Mouse (Mus musculus) inflammation-experienced regulatory T-cells, adult 6 months (primary cell): Measurements from ENCODE around the gene Gabra4. TPM values are rescaled to one million over a fixed set of nuclear protein-coding genes. Genes with fewer than 3 reads are reported as not detected.
"Not testable (repeated sequence)": the region's sequence is repeated elsewhere in the genome, so short reads cannot be mapped to it uniquely, and the experiment has no call there.

Experiments
- ATAC-seq: one replicate; pipeline ENCODE4 v1.8.0; 2017
- polyA plus RNA-seq, 3 experiments: library from polyadenylated mRNA; unstranded; fragments of 100-300 nt; shearing (Covaris generic); gene quantifications; one replicate each; pipeline ENCODE4 v1.2.1; 2017

Gabra4 gene
- under 1 TPM in 1 of 3 experiments, not detected in 2; 0.26 TPM for polyA plus RNA-seq

DNA sequence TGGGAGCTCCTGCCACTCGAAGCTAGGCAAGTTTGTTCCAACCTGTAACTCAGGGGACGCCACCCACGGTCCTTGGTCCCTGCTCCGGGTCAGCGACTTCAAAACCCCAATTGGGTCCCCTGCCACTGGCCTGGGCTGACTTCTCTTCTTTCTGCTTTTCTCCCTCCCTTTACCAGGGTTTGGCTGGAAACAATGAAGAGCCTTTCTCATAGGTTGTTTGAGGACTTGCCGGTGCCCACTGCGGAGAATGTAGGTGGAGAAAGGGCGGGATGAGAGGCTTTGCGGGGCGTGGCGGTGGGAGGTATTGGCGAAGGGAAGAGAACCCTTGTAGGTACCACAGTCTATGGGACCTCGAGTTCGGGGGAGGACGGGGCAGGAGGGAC lies at the start of gene Gabra4:
Gene Gabra4 (minus strand): TSS at position 194 of the 383 bp plus-strand sequence.
- no peak for ATAC-seq

DNA sequence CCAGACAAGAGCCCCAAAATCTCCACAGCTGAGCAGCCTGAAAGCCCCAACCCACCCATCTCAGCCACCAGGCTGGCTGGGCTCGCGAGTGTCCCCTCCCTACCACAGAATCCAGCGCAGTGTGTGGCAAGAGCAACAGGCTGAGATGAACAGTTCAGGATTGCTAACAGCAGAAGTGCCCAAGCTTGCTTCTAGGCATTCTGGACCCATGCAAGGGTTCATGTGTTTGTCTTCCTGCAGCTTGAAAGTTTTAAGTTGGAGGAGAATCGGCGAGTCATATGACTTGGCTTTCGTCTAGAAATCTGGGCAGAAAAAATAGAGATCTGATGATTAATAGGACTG lies 43.1 kb upstream of the Gabra4 start:
- no peak for ATAC-seq

DNA sequence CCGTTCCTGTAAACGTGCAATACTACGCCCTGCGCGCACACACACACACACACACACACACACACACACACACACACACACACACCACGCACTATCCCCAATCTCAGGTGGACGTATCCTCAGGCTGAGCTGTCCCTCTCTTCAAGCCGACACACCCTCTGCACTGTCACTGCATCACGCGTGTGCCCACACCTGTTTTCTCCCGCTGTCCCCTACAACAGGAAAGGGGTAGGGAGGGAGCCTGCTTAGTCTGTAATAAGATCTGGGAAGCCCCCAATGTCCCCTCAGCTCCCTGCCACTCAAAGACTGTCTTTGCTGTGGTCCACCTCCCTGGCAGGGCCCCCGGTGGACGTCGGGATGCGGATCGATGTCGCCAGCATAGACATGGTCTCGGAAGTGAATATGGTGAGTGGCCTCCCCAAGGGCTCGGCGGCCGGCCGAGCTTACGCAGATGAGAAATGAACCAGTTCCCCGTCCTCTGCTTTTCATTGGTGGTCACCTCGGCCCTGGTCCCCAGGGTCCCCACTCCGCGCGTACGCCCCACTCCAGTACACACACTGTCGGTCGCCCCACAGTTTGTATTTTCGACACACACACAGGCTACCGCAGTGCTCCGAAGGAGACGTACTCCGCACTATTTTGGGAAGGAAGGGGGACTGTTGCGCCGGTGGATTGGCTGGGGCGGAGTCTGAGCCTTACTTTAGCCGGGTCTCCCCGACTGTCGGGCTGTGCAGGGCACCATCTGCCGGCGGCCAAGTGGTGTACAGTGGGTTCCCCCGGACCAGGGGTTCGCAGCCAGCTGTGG lies 42.6 kb upstream of the Gabra4 start:
- no peak for ATAC-seq

DNA sequence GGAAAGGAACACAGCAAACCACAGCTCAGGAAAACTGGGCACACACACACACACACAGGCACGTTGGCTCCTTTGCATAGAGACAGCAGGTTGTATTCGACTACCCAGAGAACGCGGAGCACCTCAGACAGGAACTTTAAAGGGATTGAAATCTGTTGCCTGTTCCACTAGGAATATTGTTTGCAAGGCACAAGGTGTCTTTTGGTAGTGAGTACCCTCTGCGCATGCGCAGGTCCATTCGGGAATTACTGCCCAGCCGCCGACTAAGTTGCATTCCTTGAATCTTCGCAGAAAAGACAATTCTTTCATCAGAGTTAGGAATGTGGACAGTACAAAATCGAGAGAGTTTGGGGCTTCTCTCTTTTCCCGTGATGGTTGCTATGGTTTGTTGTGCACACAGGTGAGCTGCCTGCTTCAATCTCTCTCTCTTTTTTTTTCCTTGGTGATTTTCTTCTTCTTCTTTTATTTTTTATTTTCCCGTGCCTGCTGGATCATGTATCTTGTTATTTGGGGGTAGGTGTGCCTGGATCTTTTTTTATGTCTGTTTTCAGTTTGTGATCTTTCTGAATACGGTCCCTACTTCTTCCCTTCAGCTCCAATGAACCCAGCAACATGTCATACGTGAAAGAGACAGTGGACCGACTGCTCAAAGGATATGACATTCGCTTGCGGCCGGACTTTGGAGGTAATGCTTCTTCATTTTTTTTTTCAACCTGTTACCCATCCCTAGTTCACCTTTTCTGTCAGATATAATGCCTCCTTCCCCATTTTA lies 41.8 kb upstream of the Gabra4 start:
- no peak for ATAC-seq

DNA sequence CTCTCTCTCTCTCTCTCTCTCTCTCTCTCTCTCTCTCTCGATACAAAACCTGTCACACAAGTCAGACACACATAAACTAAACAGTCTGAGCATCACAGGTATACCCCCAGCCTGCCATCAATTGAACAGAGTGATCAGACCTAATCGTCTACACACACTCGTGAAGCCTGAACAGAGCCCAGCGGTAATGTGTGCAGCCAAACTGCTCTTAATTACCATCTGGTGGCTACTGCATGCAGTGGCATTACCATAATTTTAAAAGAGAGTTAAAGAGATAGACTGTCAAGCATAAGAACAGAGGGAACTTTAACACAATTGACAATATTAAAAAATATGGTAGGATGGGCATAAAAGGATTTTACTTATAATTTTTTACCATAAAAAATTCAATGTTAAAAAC lies 7.5 kb upstream of the Gabra4 start:
- no peak for ATAC-seq

DNA sequence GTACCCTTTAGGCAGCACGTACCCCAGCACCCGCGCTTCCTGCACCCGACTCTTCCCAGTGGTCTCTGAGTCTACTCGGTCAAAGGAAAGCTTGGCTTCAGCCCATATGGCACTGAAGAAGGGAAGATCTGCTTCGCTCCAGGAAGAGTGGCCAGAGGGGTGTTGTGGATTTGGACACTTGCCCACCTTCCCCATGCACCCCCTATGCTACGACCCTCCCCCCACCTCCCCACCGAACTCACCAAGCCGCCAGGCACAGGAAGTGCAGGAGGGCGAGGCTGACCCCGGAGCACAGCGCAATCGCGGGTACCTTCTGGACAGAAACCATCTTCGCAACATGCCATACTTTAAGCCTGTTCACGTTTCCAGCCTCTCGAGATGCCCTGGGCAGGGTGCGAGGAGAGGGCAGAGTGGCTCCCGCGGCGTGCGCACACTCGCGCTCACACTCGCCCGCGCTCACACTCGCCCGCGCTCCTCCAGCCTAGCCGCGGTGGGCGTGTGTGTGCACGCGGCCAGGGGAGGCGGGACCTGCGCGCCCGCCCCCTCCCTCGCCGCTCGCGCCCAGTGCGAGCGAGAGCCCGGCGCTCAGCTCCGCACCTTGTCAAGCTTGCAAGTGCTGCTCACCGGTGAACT lies 510 bp downstream of the Gabra4 start, which contains the start of gene Gabrb1:
Gene Gabrb1 (plus strand): TSS at position 632 of the 633 bp plus-strand sequence.
- ATAC-seq = no peak

DNA sequence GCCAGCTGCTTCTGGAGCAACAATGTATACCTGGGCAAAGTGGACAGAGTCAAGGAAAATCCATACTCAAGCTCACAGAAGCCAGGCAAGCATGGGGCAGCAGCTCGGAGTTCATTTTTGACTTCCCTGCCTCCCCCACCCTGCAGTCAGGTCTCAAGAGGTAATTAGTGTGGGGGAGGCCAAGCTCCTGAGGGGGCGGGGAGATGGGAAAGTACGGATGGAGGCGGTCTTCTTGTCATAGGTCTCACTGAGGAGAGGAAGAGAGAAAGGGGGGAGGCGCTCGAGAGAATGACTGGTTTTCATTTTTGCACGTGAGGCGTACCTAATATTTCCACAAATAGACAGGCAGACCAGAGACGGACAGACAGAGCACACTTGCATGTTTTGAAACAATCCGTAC lies 1.3 kb downstream of the Gabra4 start:
- no peak for ATAC-seq

DNA sequence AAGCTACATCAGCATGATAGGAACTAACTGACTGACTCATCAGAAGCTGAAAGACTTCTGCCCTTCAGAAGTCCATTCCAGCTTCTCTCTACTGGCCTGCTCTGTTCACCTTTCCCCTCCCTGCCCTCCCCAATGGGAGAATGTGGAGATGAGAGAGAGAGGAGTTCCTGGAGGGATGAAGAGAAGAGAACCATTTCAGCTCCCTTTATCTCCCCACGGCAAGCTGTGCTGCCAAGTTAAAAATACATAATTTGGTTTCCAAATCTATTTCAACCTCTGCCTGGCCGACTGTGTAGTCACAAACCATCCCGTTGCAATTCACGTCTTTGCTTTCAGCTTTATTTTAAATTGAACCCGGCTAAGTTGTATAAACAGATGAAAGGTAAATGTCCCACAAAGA lies 4.1 kb downstream of the Gabra4 start:
- ATAC-seq = no peak

DNA sequence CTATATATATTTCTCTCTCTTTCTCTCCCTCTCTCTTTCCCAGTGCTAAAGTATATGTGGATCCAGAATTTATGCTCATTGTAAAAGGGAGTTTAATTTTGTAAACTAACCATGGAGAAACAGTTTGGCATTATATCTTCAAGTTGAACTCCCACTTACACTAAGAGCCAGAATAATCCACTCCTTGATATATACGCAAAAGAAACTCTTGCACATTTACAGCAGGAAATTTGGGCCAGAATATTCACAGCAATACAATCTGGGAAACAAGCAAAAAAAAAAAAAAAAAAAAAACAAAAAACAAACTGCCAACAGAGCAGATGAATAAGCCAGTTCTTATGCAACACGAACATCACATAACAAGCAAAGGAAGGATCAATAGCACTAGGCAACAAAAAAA lies 10.0 kb downstream of the Gabra4 start:
- no peak for ATAC-seq

DNA sequence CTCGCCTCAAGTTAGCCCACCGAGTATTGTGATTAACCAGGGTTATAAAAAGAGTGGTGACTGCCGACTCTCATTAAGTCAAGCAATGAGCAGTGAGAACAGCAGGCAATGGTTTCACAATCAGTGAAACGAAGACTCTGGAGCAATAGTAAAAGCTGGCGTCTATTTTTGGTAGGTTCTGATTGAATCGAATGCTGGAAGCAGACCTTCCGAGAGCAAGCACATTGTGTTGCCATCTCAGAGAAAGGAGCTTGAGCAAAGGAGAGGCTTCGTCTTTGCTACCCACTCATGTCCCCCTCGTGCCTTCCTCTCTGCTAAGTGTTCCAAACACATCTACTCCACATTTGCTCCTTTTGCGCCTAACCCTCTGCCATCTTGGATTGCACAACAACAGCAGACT lies 18.3 kb downstream of the Gabra4 start:
- ATAC-seq = no peak

DNA sequence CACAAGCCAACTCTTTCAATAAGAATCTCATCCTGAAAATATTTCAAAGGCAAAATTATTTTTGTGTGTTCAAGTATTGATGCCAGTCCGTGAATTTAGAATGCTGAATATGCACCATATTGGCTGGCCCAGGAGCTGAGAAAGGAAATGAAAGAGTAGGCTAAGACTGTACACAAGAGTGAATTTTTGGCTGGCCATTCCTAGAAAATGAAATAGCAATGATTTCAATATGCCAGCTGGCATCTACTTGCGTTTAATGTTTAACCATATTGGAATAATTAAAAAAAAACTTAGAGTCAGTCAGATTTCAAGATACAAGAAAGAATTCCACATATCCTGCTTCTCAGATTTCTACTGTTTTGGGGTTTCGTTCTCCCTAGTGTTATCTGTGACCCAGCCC lies 30.3 kb downstream of the Gabra4 start:
- ATAC-seq = no peak

DNA sequence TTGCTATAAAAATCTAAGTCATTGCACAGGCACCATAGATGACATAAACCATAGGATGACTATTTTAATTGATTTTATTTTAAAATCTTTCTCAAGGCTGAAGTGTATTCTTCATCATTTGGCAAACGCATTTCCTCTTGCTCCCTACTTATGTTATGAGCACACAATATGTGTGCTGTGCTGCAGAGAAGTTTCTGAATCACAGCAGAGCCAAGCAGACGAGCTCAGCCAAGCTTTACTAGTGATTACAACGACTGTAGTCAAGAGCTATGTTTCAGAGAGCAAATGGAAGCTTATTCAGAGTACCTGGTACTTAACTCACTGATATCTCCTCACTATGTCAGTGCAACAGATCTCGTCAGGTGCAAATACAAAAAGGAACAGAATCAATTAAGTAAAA lies 41.4 kb downstream of the Gabra4 start:
- ATAC-seq = no peak

DNA sequence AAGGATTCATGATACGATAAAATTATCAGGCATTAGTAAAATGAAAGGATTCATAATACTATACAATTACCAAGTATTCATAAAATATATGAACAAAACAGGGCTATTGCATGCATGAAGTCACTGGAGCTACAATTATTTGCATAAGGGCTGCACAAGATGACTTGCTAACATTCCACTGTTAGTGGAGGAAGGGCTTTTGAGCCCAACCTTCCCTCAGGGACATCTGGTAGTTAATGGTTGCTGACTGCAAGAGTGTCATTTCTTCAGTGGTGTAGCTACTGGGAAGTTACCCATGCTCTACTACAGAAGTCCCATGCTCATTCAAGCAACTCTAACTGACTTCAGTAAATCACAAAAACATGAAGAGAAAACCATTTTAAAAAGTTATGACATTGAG lies 43.8 kb downstream of the Gabra4 start:
- ATAC-seq = no peak

DNA sequence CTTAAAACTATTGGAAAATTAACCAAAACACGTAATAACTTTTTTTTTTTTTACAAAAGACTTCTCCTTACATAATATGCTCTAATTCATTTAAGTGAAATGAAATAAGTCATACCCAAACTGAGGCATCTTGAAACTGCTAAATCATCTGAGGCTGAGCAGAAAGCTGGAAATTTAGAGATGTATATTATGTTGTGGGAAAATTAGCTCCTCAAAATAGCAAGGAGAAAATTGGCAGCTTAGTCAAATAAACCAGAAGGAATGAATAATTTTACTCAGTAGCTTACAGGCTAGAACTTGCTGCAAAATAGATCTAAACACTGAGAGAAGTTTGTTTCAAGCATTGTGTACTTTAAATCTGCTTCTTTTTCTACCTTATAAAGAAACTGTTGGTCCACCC lies 49.4 kb downstream of the Gabra4 start:
- ATAC-seq = no peak

DNA sequence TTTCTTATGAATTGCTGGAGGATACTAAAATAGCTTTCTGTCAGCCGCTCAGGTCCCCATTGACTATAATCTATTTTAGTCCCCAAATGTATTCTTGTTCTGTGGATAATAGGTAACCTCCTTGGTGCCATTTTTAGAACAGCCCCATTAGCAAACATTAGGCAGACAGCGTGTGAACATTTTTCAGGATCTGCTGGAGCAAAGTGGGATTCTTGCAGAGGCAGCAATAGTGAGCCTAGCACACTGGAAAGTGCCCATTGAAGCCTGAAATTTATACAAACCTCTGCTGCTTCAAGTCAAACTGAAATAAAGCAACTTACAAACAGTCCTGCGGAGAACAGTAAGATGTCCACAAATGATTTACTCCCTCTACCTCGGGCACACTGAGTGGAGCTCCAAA lies 51.2 kb downstream of the Gabra4 start:
- no peak for ATAC-seq

DNA sequence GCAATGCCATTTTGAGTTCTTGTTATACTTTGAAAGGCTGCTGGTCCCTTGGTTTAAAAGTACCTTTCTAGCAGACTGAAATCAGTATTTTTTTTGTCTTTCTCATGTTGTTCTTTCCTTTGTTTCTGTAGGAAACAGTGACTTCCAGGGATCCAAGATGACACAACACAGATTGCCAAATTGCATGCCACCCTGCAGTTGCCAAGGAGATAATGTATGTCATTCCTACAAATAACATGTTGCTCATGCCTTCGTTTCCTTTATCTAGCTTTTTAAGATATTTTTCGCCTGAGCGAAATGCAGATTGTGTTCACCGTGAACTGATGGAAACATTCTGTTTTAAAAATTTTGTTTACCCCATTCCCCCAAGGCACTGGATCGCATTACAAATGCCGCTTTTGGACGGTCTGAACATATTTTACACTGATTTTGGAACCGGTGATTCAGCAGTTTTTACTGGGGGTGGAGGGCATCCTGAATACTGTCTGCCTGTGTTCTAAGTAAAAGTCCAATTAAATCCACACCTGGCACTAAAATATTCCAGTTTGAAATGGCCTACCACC lies 53.9 kb downstream of the Gabra4 start:
- no peak for ATAC-seq

DNA sequence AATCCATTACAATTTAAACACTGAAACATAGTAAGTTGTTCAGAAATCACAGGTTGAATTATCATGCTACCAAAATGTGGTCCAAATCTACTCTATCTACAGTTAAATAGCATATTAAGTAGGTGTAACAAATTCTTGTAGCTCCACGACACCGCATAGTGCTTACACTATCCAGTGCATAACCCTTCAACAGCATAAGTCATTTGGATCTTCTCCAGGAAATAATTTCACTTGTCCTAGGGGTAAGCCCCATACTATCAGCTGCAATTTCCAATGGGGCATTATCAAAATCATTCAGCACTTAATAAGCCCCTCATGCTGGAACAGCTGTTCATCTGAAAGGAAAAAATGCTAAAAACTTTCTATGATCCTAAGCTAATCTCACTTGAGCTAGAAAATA lies 62.8 kb downstream of the Gabra4 start:
- ATAC-seq = no peak

DNA sequence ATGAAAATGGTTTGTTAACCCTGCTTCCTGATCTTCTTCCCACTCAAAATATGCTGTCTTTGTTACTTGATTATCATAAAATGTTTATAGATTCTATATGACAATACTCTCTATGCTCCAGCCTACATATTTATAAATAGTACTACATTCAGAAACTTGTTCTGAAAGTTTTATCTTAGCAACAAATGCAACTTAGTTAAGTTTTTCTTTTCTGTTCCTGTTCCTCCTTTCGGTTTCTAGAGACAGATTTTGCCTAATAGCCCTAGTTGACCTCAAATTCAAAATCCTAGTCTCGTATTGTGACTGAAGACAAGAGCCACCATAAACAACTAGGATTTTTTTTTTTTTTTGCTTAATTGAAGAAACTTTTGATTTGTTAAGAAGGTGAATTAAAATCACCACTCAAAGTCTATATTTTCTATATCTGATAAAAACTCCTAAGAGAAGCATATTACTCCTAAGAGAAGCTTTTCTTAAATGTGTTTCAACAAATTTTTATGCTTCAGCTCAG lies 64.3 kb downstream of the Gabra4 start:
- ATAC-seq = no peak

DNA sequence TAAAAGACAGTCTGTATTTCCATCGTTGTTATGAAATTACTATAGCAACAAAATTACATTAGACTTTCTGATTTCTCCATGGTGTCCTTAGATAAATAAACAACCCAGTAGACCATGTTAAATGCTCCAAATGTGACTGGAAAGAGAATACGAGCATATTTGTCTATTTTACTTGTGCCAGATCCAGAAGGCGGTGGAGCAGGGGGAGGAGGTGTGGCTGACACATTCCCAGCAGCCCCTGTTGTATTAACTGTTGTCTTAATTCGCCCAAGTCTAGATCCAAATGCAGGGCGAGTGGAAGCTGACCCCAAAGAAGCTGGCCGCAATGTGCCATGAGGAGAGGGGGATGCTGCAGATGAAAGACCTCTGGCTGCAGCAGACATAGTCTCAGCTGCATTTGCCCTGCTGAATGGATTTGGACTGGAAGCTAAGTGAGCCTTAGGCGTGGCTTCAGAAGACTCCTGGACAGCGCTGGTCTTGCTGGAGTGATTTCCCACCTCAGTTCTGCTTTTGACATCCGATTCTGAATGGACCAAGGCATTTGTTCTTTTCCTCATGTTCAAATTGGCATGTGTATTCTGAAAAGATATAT lies 86.4 kb downstream of the Gabra4 start:
- no peak for ATAC-seq

DNA sequence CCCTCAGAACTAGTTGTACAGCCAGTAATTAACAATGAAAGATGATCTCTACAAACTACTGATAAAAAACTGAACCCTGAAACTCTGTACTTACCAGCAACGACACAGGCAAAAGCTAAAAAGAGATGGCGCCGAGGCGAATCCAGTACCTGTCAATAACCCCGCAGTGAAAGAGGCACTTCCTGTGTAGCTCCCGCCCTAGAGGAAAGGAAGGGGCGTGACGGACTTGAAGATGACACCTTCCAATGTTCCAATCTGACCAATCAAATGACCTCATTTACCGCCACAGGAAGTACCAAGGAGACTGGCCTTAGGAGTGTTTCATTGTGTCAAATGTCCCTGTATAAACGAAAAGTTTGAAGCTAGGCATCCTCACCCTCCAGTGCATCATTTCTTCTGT lies 110.0 kb downstream of the Gabra4 start, which contains the start of gene Cox7b2:
Gene Cox7b2 (minus strand): TSS at position 127 of the 400 bp plus-strand sequence.
- no peak for ATAC-seq

DNA sequence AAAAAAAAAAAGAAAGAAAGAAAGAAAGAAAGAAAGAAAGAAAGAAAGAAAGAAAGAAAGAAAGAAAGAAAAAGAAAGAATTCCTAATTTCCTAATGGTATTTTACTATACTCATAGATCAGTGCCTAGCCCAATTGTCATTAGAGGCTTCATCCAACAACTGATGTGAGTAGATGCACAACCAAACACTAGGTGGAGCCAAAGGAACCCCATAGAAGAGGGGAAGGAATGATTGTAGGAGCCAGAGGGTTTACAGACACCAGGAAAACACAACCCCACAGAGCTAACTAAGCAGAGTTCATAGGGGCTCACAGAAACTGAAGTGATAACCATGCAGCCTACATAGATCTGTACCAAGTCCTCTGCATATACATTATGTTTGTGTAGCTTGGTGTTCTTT lies 112.6 kb downstream of the Gabra4 start:
- no peak for ATAC-seq

DNA sequence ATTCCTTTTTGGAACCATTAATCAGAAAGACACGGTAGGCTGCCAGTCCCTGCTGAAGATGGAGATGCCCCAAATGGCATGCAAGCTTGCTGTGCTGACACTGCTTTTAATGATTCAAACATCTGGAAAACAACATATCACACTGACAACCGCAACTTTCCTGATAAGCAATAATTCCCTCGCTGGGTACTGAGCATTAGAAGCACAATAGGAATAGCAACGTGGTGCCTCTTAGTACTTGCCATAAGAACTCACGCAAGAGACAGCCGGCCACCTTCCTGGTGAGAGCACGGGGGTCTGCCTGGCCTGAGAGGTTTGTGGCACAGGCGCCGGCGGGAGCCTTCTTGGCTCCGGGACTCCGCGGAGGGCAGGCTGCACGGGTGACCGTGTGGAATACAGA lies 132.6 kb downstream of the Gabra4 start:
- not testable (repeated sequence) for ATAC-seq
